Mouse (Mus musculus) heart, embryonic 12.5 days (tissue): ENCODE measurements around the gene Klkb1. TPM values are rescaled to one million over a fixed set of nuclear protein-coding genes. Genes with fewer than 3 reads are reported as not detected.

Experiments used
- ATAC-seq: fragments of 200-750 bp; cut with Nextera tagmentation; 2 replicates; pipeline ENCODE4 v1.8.0; 2017; ENCODE audit warnings: moderate TSS enrichment, moderate library complexity; ENCODE audit not compliant: insufficient number of reproducible peaks, low FRiP score
- H3K27ac ChIP-seq: fragments of 300-500 bp; sonication (generic); 2 replicates; pipeline ENCODE4 v1.5.1; 2016; ENCODE audit warnings: mild to moderate bottlenecking, moderate library complexity; ENCODE audit not compliant: poor library complexity, severe bottlenecking
- H3K27me3 ChIP-seq: fragments of 300-500 bp; sonication (generic); replicated peaks from 2 replicates; pipeline ENCODE4 v1.6.1; 2016; ENCODE audit warnings: mild to moderate bottlenecking, moderate library complexity
- H3K36me3 ChIP-seq: fragments of 300-500 bp; sonication (generic); 2 replicates; pipeline ENCODE4 v1.6.1; 2016; ENCODE audit warnings: mild to moderate bottlenecking, moderate library complexity
- H3K4me1 ChIP-seq: fragments of 300-500 bp; sonication (generic); replicated peaks from 2 replicates; pipeline ENCODE4 v1.6.1; 2016; ENCODE audit warnings: mild to moderate bottlenecking
- H3K4me2 ChIP-seq: fragments of 300-500 bp; sonication (generic); 2 replicates; pipeline ENCODE4 v1.6.1; 2016; ENCODE audit warnings: mild to moderate bottlenecking, moderate library complexity
- H3K4me3 ChIP-seq: fragments of 300-500 bp; sonication (generic); 2 replicates; pipeline ENCODE4 v1.5.1; 2016; ENCODE audit warnings: mild to moderate bottlenecking
- H3K9ac ChIP-seq: fragments of 300-500 bp; sonication (generic); 2 replicates; pipeline ENCODE4 v1.6.1; 2016; ENCODE audit warnings: mild to moderate bottlenecking, moderate library complexity
- H3K9me3 ChIP-seq: fragments of 300-500 bp; sonication (generic); replicated peaks from 2 replicates; pipeline ENCODE4 v1.6.1; 2016; ENCODE audit warnings: mild to moderate bottlenecking, moderate library complexity
- WGBS: fragments of 180-500 bp; shearing (Covaris S2); methylation state at CpG from one replicate; pipeline ENCODE4 v1.1.7; 2016; 5-methylcytosine and 5-hydroxymethylcytosine counted together
- polyA plus RNA-seq: library from polyadenylated mRNA; unstranded; fragments of >200 nt; fragmentation: Nextera tagmentation; extraction: Ambion mirVana; gene quantifications from 2 replicates; pipeline ENCODE4 v1.2.1, GENCODE M21; 2016

The Klkb1 gene
- polyA plus RNA-seq, 1 experiment from 2014 or later, result not detected

GRCm38 (mm10) chr8:45239363-45239762 is 55.3 kb downstream of the Klkb1 start:
- 0 out of 2 replicates have a peak, but pooled peaks cover 5% of the 10 kb centered on the region for H3K27me3 ChIP-seq
- no peak overlapping the region for H3K9ac ChIP-seq
- 0 out of 2 replicates have a peak, but pooled peaks cover 2% of the 10 kb centered on the region for H3K4me1 ChIP-seq
- H3K36me3 ChIP-seq, result no peaks in the 10 kb centered on the region
- H3K4me3 ChIP-seq, result no peak overlapping the region
- WGBS, result 84% methylated on average over 8 of the region's 8 CpGs
- no peak overlapping the region for H3K4me2 ChIP-seq
- no peaks in the 10 kb centered on the region for H3K9me3 ChIP-seq
- H3K27ac ChIP-seq, result no peak overlapping the region
- no peak for ATAC-seq

DNA sequence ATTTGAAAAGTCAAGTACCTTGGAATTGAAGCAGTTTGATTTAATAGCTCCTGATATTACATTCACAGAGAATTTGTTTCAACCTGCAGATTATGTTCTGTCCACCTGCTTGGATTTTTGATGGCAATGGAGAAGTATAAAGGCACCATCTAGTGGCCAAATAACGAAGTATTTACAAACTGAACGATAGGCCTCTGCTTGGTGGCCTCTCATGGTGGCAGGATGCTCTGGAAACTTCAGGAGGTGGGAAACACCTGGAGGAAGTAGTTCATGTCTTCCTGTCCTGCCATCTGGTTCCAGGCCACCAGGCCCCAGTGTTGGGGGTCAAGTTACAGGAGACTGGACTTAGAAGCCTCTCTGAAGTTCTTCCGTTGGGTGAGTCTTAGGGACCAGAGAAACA is 56.4 kb downstream of the Klkb1 start:
- H3K9ac ChIP-seq, result no peak overlapping the region

DNA sequence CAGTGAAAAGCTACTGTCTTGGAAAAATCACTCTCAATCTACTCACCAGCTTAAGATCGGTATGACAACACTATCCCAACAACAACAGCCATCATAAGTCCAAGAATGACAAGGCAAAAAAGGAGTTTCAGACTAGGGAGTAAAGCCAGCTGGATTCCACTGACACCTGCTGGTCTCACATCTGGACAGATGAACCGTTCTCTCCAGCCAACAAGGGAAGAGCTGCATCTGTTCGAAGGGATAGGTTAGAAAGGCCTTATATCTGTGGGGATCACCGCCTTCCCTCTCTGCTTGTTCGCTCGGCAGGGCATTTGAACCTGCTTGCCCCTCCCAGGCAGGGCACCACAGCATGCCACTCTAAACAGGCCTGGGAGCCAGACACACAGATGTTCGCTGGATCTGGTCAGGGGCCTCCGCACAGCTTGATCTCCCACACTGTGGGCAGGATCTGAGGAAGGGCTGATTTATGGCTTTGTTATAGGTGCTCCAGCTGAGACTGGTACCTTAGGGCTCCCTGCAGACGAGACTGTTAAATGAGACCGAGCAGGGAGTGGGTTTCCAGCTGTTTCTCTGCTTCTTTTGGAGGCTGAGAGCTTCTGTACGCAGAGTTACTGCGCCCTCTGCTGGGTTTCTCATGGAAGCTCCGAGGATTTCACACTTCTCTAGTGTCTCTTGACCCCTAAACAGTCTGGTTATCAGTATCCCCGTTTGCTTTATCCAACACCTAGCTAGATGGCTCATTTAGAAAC is 58.3 kb downstream of the Klkb1 start:
- 31% methylated on average over 14 of the region's 14 CpGs for WGBS
- no peak for ATAC-seq
- Histone ChIP-seq H3K4me3 (no peak overlapping the region), H3K4me2 (peak overlapping the region; percentile 46), H3K27ac (no peak overlapping the region), H3K9ac (peak overlapping the region; percentile 26; the same call in 1 of the 2 replicates), H3K36me3 (no peaks in the 10 kb centered on the region), H3K27me3 (0 out of 2 replicates have a peak, but pooled peaks cover 5% of the 10 kb centered on the region), H3K9me3 (no peaks in the 10 kb centered on the region), H3K4me1 (0 out of 2 replicates have a peak, but pooled peaks cover 2% of the 10 kb centered on the region)

More for the DNA sequence above, 56.4 kb downstream of the Klkb1 start:
- H3K4me3 ChIP-seq, result no peak overlapping the region
- ATAC-seq, result no peak
- WGBS, result 20% methylated on average over 3 of the region's 3 CpGs
- no peak overlapping the region for H3K4me2 ChIP-seq
- 0 out of 2 replicates have a peak, but pooled peaks cover 5% of the 10 kb centered on the region for H3K27me3 ChIP-seq
- H3K4me1 ChIP-seq, result 0 out of 2 replicates have a peak, but pooled peaks cover 2% of the 10 kb centered on the region
- H3K27ac ChIP-seq, result no peak overlapping the region
- H3K36me3 ChIP-seq, result no peaks in the 10 kb centered on the region
- no peaks in the 10 kb centered on the region for H3K9me3 ChIP-seq

DNA sequence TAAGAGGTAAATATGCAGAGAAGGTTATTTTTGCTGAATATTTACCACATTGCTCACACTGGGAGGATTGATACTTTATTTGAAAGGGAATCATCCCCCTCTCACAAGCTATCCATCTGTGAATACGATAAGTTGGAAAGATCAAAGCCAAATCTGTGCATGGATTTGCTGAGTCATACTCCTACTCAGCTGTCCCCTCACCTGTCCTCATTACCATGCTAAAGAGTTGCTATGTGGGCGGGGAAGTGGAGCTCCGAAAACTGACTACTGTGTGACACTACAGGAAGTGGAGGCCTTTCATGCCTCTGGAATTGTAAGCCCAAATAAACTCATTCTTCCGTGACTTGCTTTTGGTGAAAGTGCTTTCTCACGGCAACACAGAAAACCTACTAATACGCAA is 59.4 kb downstream of the Klkb1 start:
- ATAC-seq, result no peak
- Histone ChIP-seq H3K4me1 (0 out of 2 replicates have a peak, but pooled peaks cover 2% of the 10 kb centered on the region), H3K4me2 (no peak overlapping the region), H3K4me3 (no peak overlapping the region), H3K27me3 (0 out of 2 replicates have a peak, but pooled peaks cover under 1% of the 10 kb centered on the region), H3K27ac (no peak overlapping the region), H3K9ac (no peak overlapping the region), H3K9me3 (no peaks in the 10 kb centered on the region), H3K36me3 (no peaks in the 10 kb centered on the region)
- 82% methylated on average over 6 of the region's 6 CpGs for WGBS

- WGBS, result 66% methylated on average over 3 of the region's 3 CpGs
- no peak for ATAC-seq
- H3K9ac ChIP-seq, result no peak overlapping the region
- H3K27ac ChIP-seq, result no peak overlapping the region
- no peaks in the 10 kb centered on the region for H3K27me3 ChIP-seq
- H3K36me3 ChIP-seq, result no peaks in the 10 kb centered on the region
- H3K4me2 ChIP-seq, result no peak overlapping the region
- H3K9me3 ChIP-seq, result no peaks in the 10 kb centered on the region
- H3K4me3 ChIP-seq, result no peak overlapping the region
- 0 out of 2 replicates have a peak, but pooled peaks cover 2% of the 10 kb centered on the region for H3K4me1 ChIP-seq
These were observed 61.4 kb downstream of the Klkb1 start for GRCm38 (mm10) chr8:45233256-45233655.

Other genes starting within 250 kb of the Klkb1 start
- gene Mtnr1a, start 225.7 kb downstream of the Klkb1 start, polyA plus RNA-seq, result not detected in 2 replicates
- not detected in 2 replicates for gene F11, start 32.8 kb downstream of the Klkb1 start, polyA plus RNA-seq
- gene Gm45753, start 13.6 kb upstream of the Klkb1 start, polyA plus RNA-seq, result not detected in 2 replicates
- gene Cyp4v3, start 38.4 kb upstream of the Klkb1 start, polyA plus RNA-seq, result 0.56 and 0.85 TPM in 2 replicates
- 5.4 TPM in 2 replicates for gene Fam149a, start 87.4 kb upstream of the Klkb1 start, polyA plus RNA-seq
- gene Tlr3, start 116.2 kb upstream of the Klkb1 start, polyA plus RNA-seq, result 2.2 and 3.8 TPM in 2 replicates
- 458 and 494 TPM in 2 replicates for gene Sorbs2, start 212.9 kb upstream of the Klkb1 start, polyA plus RNA-seq